Comparison of ENCODE assay signal across 32 mouse cellular contexts in genomic region chr19:4502701-4503100, GRCm38 (mm10). TPM values are rescaled to one million over a fixed set of nuclear protein-coding genes. Genes with fewer than 3 reads are reported as not detected.
DNase-seq lines count a peak whose midpoint lies in the region; ATAC-seq lines count a peak whose summit lies in the region.
"Had no signal": no experiment of that assay in that cellular context is flagged by ENCODE, and none has a peak within 500 bp of the region (broad histone marks: within the 10 kb centered on the region; RNA-seq: fewer than 3 reads in every experiment).

No protein-coding gene starts in this region.

- H3K4me2 ChIP-seq in forebrain, embryonic 11.5 days (ENCODE audit: low read depth, low read length, severe bottlenecking) = no peak overlapping the region
- no peak overlapping the region for H3K4me2 ChIP-seq in forebrain, embryonic 13.5 days
- H3K4me2 ChIP-seq in heart, embryonic 13.5 days = no peak overlapping the region
- H3K4me2 ChIP-seq: embryonic facial prominence, embryonic 12.5 days; embryonic facial prominence, embryonic 15.5 days had no signal

- H3K9ac ChIP-seq in forebrain, embryonic 11.5 days (ENCODE audit: low read length) = no peak overlapping the region
- no peak overlapping the region for H3K9ac ChIP-seq in forebrain, embryonic 13.5 days
- peak overlapping the region; percentile 44; the same call in 1 of the 2 replicates for H3K9ac ChIP-seq in heart, embryonic 13.5 days
- H3K9ac ChIP-seq: embryonic facial prominence, embryonic 12.5 days; embryonic facial prominence, embryonic 15.5 days had no signal

- no peak for ATAC-seq in forebrain, embryonic 11.5 days (replicated peaks; ENCODE audit: low FRiP score)
- no peak for ATAC-seq in forebrain, embryonic 13.5 days
- ATAC-seq in heart, embryonic 13.5 days (ENCODE audit: extremely low read depth, insufficient number of reproducible peaks, low FRiP score, low TSS enrichment) = no peak
- ATAC-seq: activated CD4-positive, CD25-positive, alpha-beta regulatory T cell, adult 4 months; CD4-positive, CD25-positive, alpha-beta regulatory T cell, adult 4 months; forebrain, embryonic 14.5 days; forebrain, embryonic 16.5 days; Patski had no signal

- no peak overlapping the region for H3K4me3 ChIP-seq in forebrain, embryonic 11.5 days (ENCODE audit: low read depth, low read length)
- no peak overlapping the region for H3K4me3 ChIP-seq in forebrain, embryonic 13.5 days
- H3K4me3 ChIP-seq in heart, embryonic 13.5 days = no peak overlapping the region
- H3K4me3 ChIP-seq: embryonic facial prominence, embryonic 12.5 days; embryonic facial prominence, embryonic 15.5 days; erythroblast, embryonic 14.5 days; forebrain, embryonic 10.5 days had no signal

- H3K36me3 ChIP-seq in forebrain, embryonic 11.5 days (ENCODE audit: control insufficient read depth, insufficient read depth, low read length) = no peaks in the 10 kb centered on the region
- H3K36me3 ChIP-seq in forebrain, embryonic 13.5 days (ENCODE audit: poor library complexity, severe bottlenecking) = no peaks in the 10 kb centered on the region
- H3K36me3 ChIP-seq in heart, embryonic 13.5 days = no peaks in the 10 kb centered on the region
- H3K36me3 ChIP-seq: embryonic facial prominence, embryonic 12.5 days; embryonic facial prominence, embryonic 15.5 days; forebrain, embryonic 10.5 days; G1E had no signal

- H3K9me3 ChIP-seq in forebrain, embryonic 11.5 days (ENCODE audit: control insufficient read depth, low read length) = no peaks in the 10 kb centered on the region
- no peaks in the 10 kb centered on the region for H3K9me3 ChIP-seq in forebrain, embryonic 13.5 days (replicated peaks)
- no peaks in the 10 kb centered on the region for H3K9me3 ChIP-seq in heart, embryonic 13.5 days
- H3K9me3 ChIP-seq: embryonic facial prominence, embryonic 12.5 days; embryonic facial prominence, embryonic 15.5 days; forebrain, embryonic 10.5 days; G1E had no signal

- H3K4me1 ChIP-seq in forebrain, embryonic 11.5 days (replicated peaks; ENCODE audit: control insufficient read depth, insufficient read depth, low read length) = 0 out of 2 replicates have a peak, but pooled peaks cover under 1% of the 10 kb centered on the region
- H3K4me1 ChIP-seq in forebrain, embryonic 13.5 days = peaks cover 2% of the 10 kb centered on the region
- peaks cover 9% of the 10 kb centered on the region for H3K4me1 ChIP-seq in heart, embryonic 13.5 days

- no peaks in the 10 kb centered on the region for H3K27me3 ChIP-seq in forebrain, embryonic 11.5 days (ENCODE audit: control insufficient read depth, insufficient read depth, low read length)
- H3K27me3 ChIP-seq in forebrain, embryonic 13.5 days = no peaks in the 10 kb centered on the region
- H3K27me3 ChIP-seq in heart, embryonic 13.5 days (replicated peaks) = no peaks in the 10 kb centered on the region
- H3K27me3 ChIP-seq: embryonic facial prominence, embryonic 12.5 days; embryonic facial prominence, embryonic 15.5 days; Patski had no signal

- no peak overlapping the region for H3K27ac ChIP-seq in forebrain, embryonic 11.5 days (ENCODE audit: low read depth, low read length)
- H3K27ac ChIP-seq in forebrain, embryonic 13.5 days = no peak overlapping the region
- no peak overlapping the region for H3K27ac ChIP-seq in heart, embryonic 13.5 days (replicated peaks)
- H3K27ac ChIP-seq: embryonic facial prominence, embryonic 12.5 days; embryonic facial prominence, embryonic 15.5 days; forebrain, embryonic 10.5 days had no signal

- 82% methylated on average over 2 of the region's 2 CpGs for WGBS in forebrain, embryonic 11.5 days
- WGBS in forebrain, embryonic 13.5 days = 81% methylated on average over 2 of the region's 2 CpGs
- 47% methylated on average over 2 of the region's 2 CpGs for WGBS in heart, embryonic 13.5 days

- peak; percentile 36 for DNase-seq in adrenal gland, postnatal 14 days
- no peak for DNase-seq in adrenal gland, postnatal 4 days (ENCODE audit: low spot score in 2 of 2)
- DNase-seq in forebrain, embryonic 11.5 days (ENCODE audit: low spot score) = peak; percentile 14
- no peak for DNase-seq in heart, postnatal 4 days
- DNase-seq in adipocyte (ENCODE audit: low spot score) = peak; percentile 50
- DNase-seq: adrenal gland, adult 2 months; adrenal gland, postnatal 10 days; adrenal gland, postnatal 36 days; B cell, adult 2 months; cerebellum, adult 11 months; cerebellum, adult 18-20 months; cerebellum, adult 8-10 months; cerebellum, adult 9-11 months; cerebellum, postnatal 14 days; cerebellum, postnatal 36 days; embryo, embryonic 11 days had no signal

RNA-seq across cellular contexts. Expression of gene 2010003K11Rik, which starts 4.3 kb away (rescaled TPM):
- total RNA-seq in adrenal gland, postnatal 14 days (2021) = 23.0 and 25.2 TPM in 2 replicates
- 1 to 10 TPM; 2.0 to 4.1 TPM for total RNA-seq in adrenal gland, postnatal 4 days (2021)
- not detected in 2 replicates for polyA plus RNA-seq in forebrain, embryonic 11.5 days (2014; fragmentation: Nextera tagmentation; extraction: Ambion mirVana)
- polyA plus RNA-seq in forebrain, embryonic 13.5 days (2015; fragmentation: Nextera tagmentation; extraction: Ambion mirVana) = not detected in 2 replicates
- polyA plus RNA-seq in heart, embryonic 13.5 days (2015; fragmentation: Nextera tagmentation; extraction: Ambion mirVana) = not detected in 2 replicates
- not detected for total RNA-seq in heart, postnatal 4 days (2021)
- total RNA-seq: CH12.LX; common myeloid progenitor, adult 5-6 weeks had no signal
- polyA plus RNA-seq: activated CD4-positive, CD25-positive, alpha-beta regulatory T cell, adult 4 months; brain, embryonic 14.5 days; CD4-positive, CD25-positive, alpha-beta regulatory T cell, adult 4 months; embryonic facial prominence, embryonic 12.5 days; embryonic facial prominence, embryonic 15.5 days; erythroblast, embryonic 14.5 days; forebrain, embryonic 10.5 days; forebrain, embryonic 14.5 days; forebrain, embryonic 16.5 days; frontal cortex, adult 2 months; G1E had no signal

RNA-seq across cellular contexts. Expression of gene Pcx, which starts 7.6 kb away (rescaled TPM):
- 351 and 352 TPM in 2 replicates for total RNA-seq in adrenal gland, postnatal 14 days (2021)
- 100 to 1,000 TPM; 215 to 218 TPM for total RNA-seq in adrenal gland, postnatal 4 days (2021)
- polyA plus RNA-seq in forebrain, embryonic 11.5 days (2014; fragmentation: Nextera tagmentation; extraction: Ambion mirVana) = 18.5 and 19.3 TPM in 2 replicates
- 15.9 and 17.3 TPM in 2 replicates for polyA plus RNA-seq in forebrain, embryonic 13.5 days (2015; fragmentation: Nextera tagmentation; extraction: Ambion mirVana)
- 11.6 and 13.1 TPM in 2 replicates for polyA plus RNA-seq in heart, embryonic 13.5 days (2015; fragmentation: Nextera tagmentation; extraction: Ambion mirVana)
- total RNA-seq in heart, postnatal 4 days (2021) = 1 to 10 TPM; 6.9 to 8.8 TPM

RNA-seq across cellular contexts. Expression of gene Syt12, which starts 25.5 kb away (rescaled TPM):
- 35.0 and 41.1 TPM in 2 replicates for total RNA-seq in adrenal gland, postnatal 14 days (2021)
- total RNA-seq in adrenal gland, postnatal 4 days (2021) = 10 to 100 TPM; 21.0 to 21.4 TPM
- 1.1 and 1.7 TPM in 2 replicates for polyA plus RNA-seq in forebrain, embryonic 11.5 days (2014; fragmentation: Nextera tagmentation; extraction: Ambion mirVana)
- polyA plus RNA-seq in forebrain, embryonic 13.5 days (2015; fragmentation: Nextera tagmentation; extraction: Ambion mirVana) = 1.0 and 1.3 TPM in 2 replicates
- polyA plus RNA-seq in heart, embryonic 13.5 days (2015; fragmentation: Nextera tagmentation; extraction: Ambion mirVana) = 0.94 and 1.1 TPM in 2 replicates
- total RNA-seq in heart, postnatal 4 days (2021) = under 1 TPM; 0.74 to 0.98 TPM
- total RNA-seq: common myeloid progenitor, adult 5-6 weeks had no signal
- polyA plus RNA-seq: CD4-positive, CD25-positive, alpha-beta regulatory T cell, adult 4 months; erythroblast, embryonic 14.5 days; G1E had no signal

Comparison
In these comparisons a context has a peak if more than half of its experiments do, and no peak if none do; other contexts are left out.
1. DNase-seq: peak in adrenal gland, postnatal 14 days (single experiment), forebrain, embryonic 11.5 days (single experiment) and adipocyte (single experiment); none in adrenal gland, postnatal 4 days (0 of 2) and heart, postnatal 4 days (single experiment).
2. RNA of gene Pcx, which starts 7.6 kb away (total RNA-seq): 351 to 352 TPM in adrenal gland, postnatal 14 days and 215 to 218 TPM in adrenal gland, postnatal 4 days; 6.9 to 8.8 TPM in heart, postnatal 4 days; every median in the first group is over 10 times any median in the second.
3. RNA of gene Syt12, which starts 25.5 kb away (total RNA-seq): 35.0 to 41.1 TPM in adrenal gland, postnatal 14 days and 21.0 to 21.4 TPM in adrenal gland, postnatal 4 days; 0.74 to 0.98 TPM in heart, postnatal 4 days; every median in the first group is over 10 times any median in the second.